Mouse (Mus musculus): Measurements from ENCODE around the gene Limch1.

- peak; percentile 84; the same call in 1 of the 2 replicates for TF ChIP-seq CTCF (IDR thresholded peaks at IDR 0.05; ENCODE audit: control insufficient read depth, insufficient read depth, insufficient replicate concordance, low read depth, low read length)
- no peak for TF ChIP-seq POLR2A (IDR thresholded peaks at IDR 0.05; ENCODE audit: control insufficient read depth, low read depth, low read length)
These were observed 312.2 kb downstream of the Limch1 start for GRCm38 (mm10) chr5:67057803-67058202.
